Mouse (Mus musculus) kidney, embryonic 16.5 days (tissue): ENCODE results near the gene Tcam1. TPM values are rescaled to one million over a fixed set of nuclear protein-coding genes. Genes with fewer than 3 reads are reported as not detected.

Experiments
- ATAC-seq: fragments of 200-750 bp; cut with Nextera tagmentation; 2 replicates; pipeline ENCODE4 v1.8.0; 2017; ENCODE audit warnings: moderate TSS enrichment; ENCODE audit not compliant: low FRiP score, low TSS enrichment
- H3K27ac ChIP-seq: fragments of 300-500 bp; sonication (generic); 2 replicates; pipeline ENCODE4 v1.5.1; 2014; ENCODE audit warnings: low read length
- H3K27me3 ChIP-seq: fragments of 300-500 bp; sonication (generic); 2 replicates; pipeline ENCODE4 v1.6.1; 2014; ENCODE audit warnings: low read length, control low read depth, mixed read lengths; ENCODE audit not compliant: insufficient read depth
- H3K36me3 ChIP-seq: fragments of 300-500 bp; sonication (generic); 2 replicates; pipeline ENCODE4 v1.6.1; 2014; ENCODE audit warnings: low read length, control low read depth, mixed read lengths; ENCODE audit not compliant: insufficient read depth
- H3K4me1 ChIP-seq: fragments of 300-500 bp; sonication (generic); 2 replicates; pipeline ENCODE4 v1.6.1; 2014; ENCODE audit warnings: low read length, control low read depth, mixed read lengths; ENCODE audit not compliant: insufficient read depth
- H3K4me2 ChIP-seq: fragments of 300-500 bp; sonication (generic); replicated peaks from 2 replicates; pipeline ENCODE4 v1.6.1; 2014; ENCODE audit warnings: low read depth, low read length
- H3K4me3 ChIP-seq: fragments of 300-500 bp; sonication (generic); 2 replicates; pipeline ENCODE4 v1.5.1; 2014; ENCODE audit warnings: mild to moderate bottlenecking, low read length
- H3K9ac ChIP-seq: fragments of 300-500 bp; sonication (generic); replicated peaks from 2 replicates; pipeline ENCODE4 v1.6.1; 2014; ENCODE audit warnings: low read length
- H3K9me3 ChIP-seq: fragments of 300-500 bp; sonication (generic); 2 replicates; pipeline ENCODE4 v1.6.1; 2016; ENCODE audit warnings: low read length, control low read depth
- WGBS: fragments of 180-500 bp; shearing (Covaris S2); extraction: QIAGEN DNeasy Blood & Tissue Kit; methylation state at CpG from one replicate; pipeline ENCODE4 v1.1.7; 2014; 5-methylcytosine and 5-hydroxymethylcytosine counted together
- polyA plus RNA-seq: library from polyadenylated mRNA; unstranded; fragments of >200 nt; fragmentation: Nextera tagmentation; extraction: Ambion mirVana; gene quantifications from 2 replicates; pipeline ENCODE4 v1.2.1, GENCODE M21; 2015

Gene Tcam1
- polyA plus RNA-seq, 1 experiment from 2014 or later, result 1.0 TPM

DNA sequence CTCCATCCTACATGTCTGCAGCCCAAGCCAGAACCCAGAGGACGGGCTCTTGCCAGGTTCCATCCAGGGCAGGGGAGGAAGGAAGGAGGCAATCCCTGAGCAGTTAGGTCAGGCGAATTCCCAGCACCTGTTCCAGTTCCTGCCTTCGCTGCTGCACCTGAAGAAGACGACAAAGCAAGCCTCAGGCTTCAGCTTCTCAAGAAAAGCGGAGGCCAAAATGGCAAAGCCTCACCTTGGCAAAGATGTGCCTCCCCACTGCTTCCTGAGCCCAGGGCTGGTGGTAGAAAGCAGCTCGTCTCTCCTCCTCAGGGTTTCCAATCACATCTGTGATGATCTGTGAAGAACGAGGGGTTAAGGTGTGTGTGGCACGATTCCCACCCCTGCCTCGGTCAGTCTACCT lies 12.5 kb upstream of the Tcam1 start:
- no peak overlapping the region for H3K9ac ChIP-seq
- H3K4me1 ChIP-seq, result peaks cover 19% of the 10 kb centered on the region
- ATAC-seq, result no peak
- WGBS, result 87% methylated on average over 9 of the region's 9 CpGs
- H3K36me3 ChIP-seq, result peaks cover 75% of the 10 kb centered on the region
- H3K9me3 ChIP-seq, result no peaks in the 10 kb centered on the region
- no peaks in the 10 kb centered on the region for H3K27me3 ChIP-seq
- H3K4me2 ChIP-seq, result no peak overlapping the region
- no peak overlapping the region for H3K27ac ChIP-seq
- no peak overlapping the region for H3K4me3 ChIP-seq

DNA sequence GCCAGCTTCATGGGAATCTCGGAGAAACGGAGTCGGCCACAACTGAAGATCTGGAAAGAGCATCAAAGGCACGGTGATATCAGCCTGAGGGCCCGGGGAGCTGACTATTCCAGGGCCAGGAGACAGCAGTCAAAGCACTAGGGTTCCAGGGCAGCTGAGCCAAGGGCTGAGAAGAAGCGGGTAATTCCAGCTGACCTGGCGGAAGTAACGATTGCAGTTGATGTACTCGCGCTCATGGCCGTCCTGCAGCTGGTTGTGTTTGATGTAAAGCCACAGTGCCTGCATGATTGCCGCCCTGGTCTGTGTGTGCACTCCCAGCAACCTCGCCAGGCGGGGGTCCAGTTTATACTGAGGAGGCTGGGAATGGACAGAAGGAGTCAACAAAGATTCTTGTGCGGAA lies 11.5 kb upstream of the Tcam1 start:
- Histone ChIP-seq H3K4me2 (no peak overlapping the region), H3K27me3 (no peaks in the 10 kb centered on the region), H3K36me3 (peaks cover 71% of the 10 kb centered on the region), H3K4me3 (no peak overlapping the region), H3K4me1 (peaks cover 26% of the 10 kb centered on the region), H3K27ac (no peak overlapping the region), H3K9me3 (no peaks in the 10 kb centered on the region), H3K9ac (no peak overlapping the region)
- 88% methylated on average over 15 of the region's 15 CpGs for WGBS
- no peak for ATAC-seq

DNA sequence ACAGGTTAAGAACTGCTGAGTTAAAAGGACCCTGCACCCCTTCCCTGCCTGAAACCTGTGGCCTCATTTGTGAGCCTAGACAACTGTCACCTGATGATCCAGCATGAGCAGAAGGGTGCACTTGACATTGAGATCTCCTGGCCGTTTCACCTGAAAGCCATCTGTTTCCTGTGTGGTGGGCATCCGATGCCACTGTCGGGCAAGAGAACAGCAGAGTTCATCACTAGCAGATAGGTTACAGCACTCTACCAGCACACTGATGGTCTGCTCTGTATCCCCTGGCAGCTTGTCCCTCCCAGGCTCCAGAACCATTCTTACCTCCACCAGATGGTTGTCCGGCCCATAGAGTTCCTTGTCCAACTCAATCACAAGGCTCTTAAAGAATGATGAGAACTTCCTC lies 10.9 kb upstream of the Tcam1 start:
- Histone ChIP-seq H3K4me1 (peaks cover 32% of the 10 kb centered on the region), H3K27me3 (no peaks in the 10 kb centered on the region), H3K9ac (no peak overlapping the region), H3K4me3 (no peak overlapping the region), H3K9me3 (no peaks in the 10 kb centered on the region), H3K36me3 (peaks cover 70% of the 10 kb centered on the region), H3K4me2 (no peak overlapping the region), H3K27ac (no peak overlapping the region)
- no peak for ATAC-seq
- WGBS, result 89% methylated on average over 4 of the region's 4 CpGs

DNA sequence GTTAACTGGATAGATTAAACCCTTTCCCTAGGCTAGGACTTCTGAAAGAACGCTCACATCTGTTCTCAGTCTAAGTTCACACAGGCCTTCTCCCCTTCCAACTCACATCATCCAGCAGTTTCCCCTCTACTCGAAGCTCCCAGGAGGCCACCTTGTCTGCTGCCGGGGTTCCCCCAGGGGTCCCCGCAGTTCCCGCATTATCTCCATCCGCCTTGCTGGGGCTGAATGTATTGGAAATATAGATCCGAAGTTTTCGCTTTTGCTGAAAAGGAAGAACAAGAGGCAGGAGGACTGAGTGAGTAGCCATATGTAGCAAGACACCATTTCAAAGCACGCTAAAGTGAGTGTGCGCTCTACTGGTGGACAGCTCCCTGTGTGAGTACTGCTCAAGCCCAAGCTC lies 10.0 kb upstream of the Tcam1 start:
- Histone ChIP-seq H3K27me3 (no peaks in the 10 kb centered on the region), H3K27ac (no peak overlapping the region), H3K9me3 (no peaks in the 10 kb centered on the region), H3K4me3 (no peak overlapping the region), H3K4me1 (peaks cover 41% of the 10 kb centered on the region), H3K9ac (no peak overlapping the region), H3K4me2 (no peak overlapping the region), H3K36me3 (peaks cover 61% of the 10 kb centered on the region)
- 92% methylated on average over 10 of the region's 10 CpGs for WGBS
- ATAC-seq, result no peak

DNA sequence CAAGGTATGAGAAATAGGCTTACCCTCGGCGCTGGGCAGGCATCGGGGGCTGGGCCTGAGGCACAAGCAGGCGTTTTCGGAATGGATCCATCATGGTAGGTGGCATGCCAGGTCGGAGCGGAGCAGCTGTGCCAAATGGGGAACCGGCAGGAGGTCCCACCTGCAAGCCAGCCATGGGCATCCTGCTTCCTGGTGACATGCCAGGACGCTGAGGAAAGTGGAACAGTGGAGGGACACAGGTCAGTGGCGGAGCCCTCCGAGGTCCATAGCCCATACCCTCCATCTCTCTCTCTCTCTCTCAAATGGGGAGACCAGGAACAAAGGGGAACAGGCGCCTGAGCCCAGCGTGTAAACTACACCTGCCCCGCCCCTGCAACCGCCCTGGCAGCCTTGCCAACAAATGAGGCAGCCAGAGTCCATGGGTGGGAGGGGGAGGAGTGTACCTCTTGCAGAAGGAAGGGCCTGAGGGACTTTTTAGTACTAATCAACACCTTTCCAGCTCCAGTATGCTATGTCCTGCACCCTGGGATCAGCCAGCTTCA lies 9.1 kb upstream of the Tcam1 start:
- H3K4me3 ChIP-seq, result no peak overlapping the region
- H3K4me2 ChIP-seq, result no peak overlapping the region
- H3K27ac ChIP-seq, result peak overlapping the region; percentile 56
- WGBS, result 63% methylated on average over 15 of the region's 15 CpGs
- peaks cover 51% of the 10 kb centered on the region for H3K36me3 ChIP-seq
- H3K9me3 ChIP-seq, result no peaks in the 10 kb centered on the region
- H3K4me1 ChIP-seq, result peaks cover 42% of the 10 kb centered on the region
- H3K9ac ChIP-seq, result no peak overlapping the region
- no peaks in the 10 kb centered on the region for H3K27me3 ChIP-seq
- ATAC-seq, result no peak

DNA sequence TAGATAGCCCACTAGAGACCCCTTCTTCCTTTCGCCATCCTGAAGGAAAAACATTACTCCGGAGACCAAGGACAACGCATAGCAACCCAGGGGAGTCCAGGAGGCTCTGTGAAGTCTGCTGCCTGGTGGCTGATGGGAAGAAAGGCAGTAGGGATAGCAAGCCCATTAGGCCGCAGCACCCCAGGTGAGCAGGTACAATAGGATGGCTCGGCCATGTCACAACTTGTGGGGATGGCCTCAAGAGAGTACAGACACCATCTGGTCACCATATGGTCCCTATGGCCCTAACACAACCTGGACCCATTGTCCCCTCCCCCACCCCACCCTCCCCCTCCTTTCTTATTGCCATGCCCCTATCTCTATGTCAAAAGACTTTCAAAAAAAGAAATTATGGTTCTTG lies 8.6 kb upstream of the Tcam1 start:
- peaks cover 42% of the 10 kb centered on the region for H3K4me1 ChIP-seq
- peak overlapping the region; percentile 36; the same call in 1 of the 2 replicates for H3K4me2 ChIP-seq
- ATAC-seq, result no peak
- WGBS, result 53% methylated on average over 5 of the region's 5 CpGs
- H3K27me3 ChIP-seq, result no peaks in the 10 kb centered on the region
- H3K27ac ChIP-seq, result peak overlapping the region; percentile 85
- H3K4me3 ChIP-seq, result no peak overlapping the region
- H3K36me3 ChIP-seq, result peaks cover 46% of the 10 kb centered on the region
- peak overlapping the region; percentile 44; the same call in 1 of the 2 replicates for H3K9ac ChIP-seq
- no peaks in the 10 kb centered on the region for H3K9me3 ChIP-seq

DNA sequence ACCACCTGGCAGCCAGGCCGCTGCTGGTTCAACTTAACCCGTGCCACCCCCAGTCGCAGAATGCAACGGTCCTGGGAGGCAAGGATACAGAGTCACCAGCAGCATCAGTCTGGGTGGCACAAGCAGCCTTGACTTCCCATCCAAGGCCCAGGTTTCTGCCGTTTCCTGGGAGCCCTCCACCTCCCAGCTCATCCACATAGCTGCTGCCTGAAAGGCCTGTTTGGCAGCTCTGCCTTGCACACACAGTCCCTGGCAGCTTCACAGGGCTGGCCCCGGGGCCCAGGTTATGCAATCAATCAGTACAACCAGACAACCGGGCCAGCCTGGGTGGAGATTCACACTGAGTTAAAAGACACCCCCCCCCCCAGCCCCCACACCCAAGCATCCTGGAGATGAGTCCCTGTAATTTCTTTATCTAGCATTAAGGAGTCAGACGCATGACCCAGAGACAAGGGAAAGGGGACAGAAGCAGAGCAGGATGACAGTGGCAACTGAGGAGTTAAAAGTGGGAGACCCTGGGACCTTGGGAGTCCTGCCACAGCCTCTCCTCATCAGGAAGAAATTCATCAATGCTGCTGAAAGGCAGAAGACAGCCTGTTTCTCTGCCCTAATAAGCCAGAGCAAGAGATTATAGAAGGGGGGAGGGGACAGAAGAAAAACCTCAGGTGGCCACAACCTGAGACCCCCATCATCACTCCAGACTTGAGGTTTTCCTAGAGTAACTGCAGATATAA lies 8.0 kb upstream of the Tcam1 start:
- Histone ChIP-seq H3K4me3 (peak overlapping the region; percentile 7), H3K4me1 (peaks cover 45% of the 10 kb centered on the region), H3K27ac (peak overlapping the region; percentile 85), H3K27me3 (no peaks in the 10 kb centered on the region), H3K36me3 (peaks cover 40% of the 10 kb centered on the region), H3K9me3 (no peaks in the 10 kb centered on the region), H3K4me2 (peak overlapping the region; percentile 36), H3K9ac (peak overlapping the region; percentile 40)
- no peak for ATAC-seq
- WGBS, result 36% methylated on average over 8 of the region's 8 CpGs

DNA sequence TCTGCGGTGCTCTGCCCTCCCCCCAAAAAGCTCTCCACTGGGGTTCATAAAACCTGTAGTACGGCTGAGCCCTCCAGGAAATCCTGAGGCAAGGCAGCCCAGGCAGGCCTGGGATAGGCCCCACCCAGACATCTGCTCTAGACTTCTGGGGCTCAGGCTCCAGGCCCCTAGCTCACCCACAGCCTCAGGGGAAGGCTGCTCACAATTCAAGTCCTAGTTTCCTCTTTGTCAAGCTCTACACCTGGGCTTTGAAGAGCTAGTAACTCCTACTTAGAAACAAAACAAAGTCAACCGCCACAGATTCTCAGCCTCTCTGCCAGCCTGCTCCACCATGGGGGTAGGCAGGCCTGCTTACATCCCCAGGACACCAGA lies 7.4 kb upstream of the Tcam1 start:
- H3K27me3 ChIP-seq, result no peaks in the 10 kb centered on the region
- H3K36me3 ChIP-seq, result peaks cover 35% of the 10 kb centered on the region
- H3K9ac ChIP-seq, result peak overlapping the region; percentile 40
- peak overlapping the region; percentile 85 for H3K27ac ChIP-seq
- peaks cover 46% of the 10 kb centered on the region for H3K4me1 ChIP-seq
- ATAC-seq, result no peak
- peak overlapping the region; percentile 7 for H3K4me3 ChIP-seq
- no peaks in the 10 kb centered on the region for H3K9me3 ChIP-seq
- H3K4me2 ChIP-seq, result peak overlapping the region; percentile 36
- 12% methylated on average over 3 of the region's 3 CpGs for WGBS

DNA sequence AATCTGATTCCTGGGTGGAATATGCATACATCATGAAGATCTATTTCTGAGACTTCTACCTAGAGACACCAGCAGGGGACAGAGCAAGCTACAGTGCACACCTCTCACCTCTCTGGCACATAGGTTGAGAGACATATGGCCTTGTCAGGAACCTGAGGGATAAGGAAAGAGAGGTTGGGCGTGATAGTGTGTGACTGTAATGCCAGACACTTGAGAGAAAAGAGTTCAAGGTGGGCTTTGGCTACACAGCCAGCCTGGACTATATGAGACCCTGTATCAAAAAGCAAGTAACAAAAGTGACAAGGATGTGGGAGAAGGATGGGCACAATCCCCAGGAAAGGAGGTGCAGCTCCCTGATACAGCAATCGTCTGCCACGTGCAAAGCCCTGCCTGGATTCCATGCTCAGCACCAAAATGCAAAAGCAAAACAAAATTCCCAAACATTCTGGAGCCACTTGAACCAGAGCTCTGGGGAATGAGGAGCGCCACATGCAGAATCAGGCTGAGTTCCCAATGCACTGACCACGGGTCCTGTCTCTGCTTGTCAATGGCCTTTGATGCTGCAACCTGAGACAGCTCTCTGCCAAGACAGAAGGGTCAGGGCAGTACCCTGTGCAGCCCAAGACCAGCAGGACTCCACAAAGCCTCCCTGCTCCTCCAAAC lies 5.2 kb upstream of the Tcam1 start:
- Histone ChIP-seq H3K9me3 (no peaks in the 10 kb centered on the region), H3K4me2 (peak overlapping the region; percentile 79), H3K4me1 (peaks cover 64% of the 10 kb centered on the region), H3K36me3 (peaks cover 13% of the 10 kb centered on the region), H3K27me3 (no peaks in the 10 kb centered on the region), H3K27ac (peak overlapping the region; percentile 97), H3K9ac (peak overlapping the region; percentile 99), H3K4me3 (peak overlapping the region; percentile 82)
- no peak for ATAC-seq
- WGBS, result 17% methylated on average over 5 of the region's 5 CpGs
